Mouse (Mus musculus): ENCODE measurements around the gene Mrpl53. TPM values are rescaled to one million over a fixed set of nuclear protein-coding genes. Genes with fewer than 3 reads are reported as not detected.

The Mrpl53 gene
- polyA plus RNA-seq, 1 experiment: 35.0 TPM

GRCm38 (mm10) chr6:83120930-83121862 lies 12.4 kb downstream of the Mrpl53 start, which contains the start of gene Wbp1:
TSS of gene Wbp1 (minus strand) at chr6:83121559.
- Histone ChIP-seq H3K27me3 (ENCODE audit: control insufficient read depth, insufficient read depth, low read length) (no peaks in the 10 kb centered on the region), H3K4me3 (ENCODE audit: extremely low read depth, insufficient read depth, insufficient read length) (peak within 1 kb of the TSS; percentile 83), H3K27ac (ENCODE audit: insufficient read depth, low read length) (peak within 1 kb of the TSS; percentile 79), H3K4me1 (ENCODE audit: control insufficient read depth, insufficient read depth, insufficient read length) (peaks cover 26% of the 10 kb centered on the region), H3K36me3 (ENCODE audit: control insufficient read depth, insufficient read depth, low read length) (peaks cover 2% of the 10 kb centered on the region)
- DNase-seq (ENCODE audit: low read depth in 1 of 2, low spot score in 2 of 2): peak; percentile 93 to 98
- under 1% methylated on average over 38 of the region's 38 CpGs for WGBS
- TF ChIP-seq POLR2A (IDR thresholded peaks at IDR 0.05; ENCODE audit: low read depth, low read length) (peak; percentile 64), CTCF (IDR thresholded peaks at IDR 0.05; ENCODE audit: extremely low read depth, insufficient read depth, insufficient read length, insufficient replicate concordance) (no peak)

GRCm38 (mm10) chr6:83121863-83122710 lies 13.2 kb downstream of the Mrpl53 start:
- peak overlapping the region; percentile 74 for H3K27ac ChIP-seq (ENCODE audit: insufficient read depth, low read length)
- 4% methylated on average over 52 of the region's 52 CpGs for WGBS
- no peak for DNase-seq (ENCODE audit: low read depth in 1 of 2, low spot score in 2 of 2)
- TF ChIP-seq CTCF (IDR thresholded peaks at IDR 0.05; ENCODE audit: extremely low read depth, insufficient read depth, insufficient read length, insufficient replicate concordance): no peak
- TF ChIP-seq POLR2A (IDR thresholded peaks at IDR 0.05; ENCODE audit: low read depth, low read length): no peak
- H3K4me1 ChIP-seq (ENCODE audit: control insufficient read depth, insufficient read depth, insufficient read length): peaks cover 26% of the 10 kb centered on the region
- H3K27me3 ChIP-seq (ENCODE audit: control insufficient read depth, insufficient read depth, low read length): no peaks in the 10 kb centered on the region
- H3K36me3 ChIP-seq (ENCODE audit: control insufficient read depth, insufficient read depth, low read length): peaks cover 1% of the 10 kb centered on the region
- peak overlapping the region; percentile 65 for H3K4me3 ChIP-seq (ENCODE audit: extremely low read depth, insufficient read depth, insufficient read length)

GRCm38 (mm10) chr6:83122961-83123360 lies 14.1 kb downstream of the Mrpl53 start:
- Histone ChIP-seq H3K36me3 (ENCODE audit: control insufficient read depth, insufficient read depth, low read length) (no peaks in the 10 kb centered on the region; the same call in 1 of the 2 replicates), H3K27ac (ENCODE audit: insufficient read depth, low read length) (no peak overlapping the region), H3K4me1 (ENCODE audit: control insufficient read depth, insufficient read depth, insufficient read length) (peaks cover 26% of the 10 kb centered on the region), H3K4me3 (ENCODE audit: extremely low read depth, insufficient read depth, insufficient read length) (no peak overlapping the region), H3K27me3 (ENCODE audit: control insufficient read depth, insufficient read depth, low read length) (no peaks in the 10 kb centered on the region)
- 92% methylated on average over 5 of the region's 5 CpGs for WGBS
- no peak for DNase-seq (ENCODE audit: low read depth in 1 of 2, low spot score in 2 of 2)
- TF ChIP-seq POLR2A (IDR thresholded peaks at IDR 0.05; ENCODE audit: low read depth, low read length): no peak
- no peak for TF ChIP-seq CTCF (IDR thresholded peaks at IDR 0.05; ENCODE audit: extremely low read depth, insufficient read depth, insufficient read length, insufficient replicate concordance)

GRCm38 (mm10) chr6:83124851-83125312 lies 16.0 kb downstream of the Mrpl53 start:
- under 1% methylated on average over 30 of the region's 30 CpGs for WGBS

GRCm38 (mm10) chr6:83125331-83125730 lies 16.5 kb downstream of the Mrpl53 start, which contains the start of gene Ino80b:
TSS of gene Ino80b (minus strand) at chr6:83125431.
- DNase-seq (ENCODE audit: low read depth in 1 of 2, low spot score in 2 of 2): no peak
- Histone ChIP-seq H3K27me3 (ENCODE audit: control insufficient read depth, insufficient read depth, low read length) (no peaks in the 10 kb centered on the region), H3K4me3 (ENCODE audit: extremely low read depth, insufficient read depth, insufficient read length) (peak within 1 kb of the TSS; percentile 88), H3K36me3 (ENCODE audit: control insufficient read depth, insufficient read depth, low read length) (no peaks in the 10 kb centered on the region), H3K27ac (ENCODE audit: insufficient read depth, low read length) (peak within 1 kb of the TSS; percentile 69), H3K4me1 (ENCODE audit: control insufficient read depth, insufficient read depth, insufficient read length) (peaks cover 17% of the 10 kb centered on the region)
- WGBS: 36% methylated on average over 5 of the region's 5 CpGs
- no peak for TF ChIP-seq CTCF (IDR thresholded peaks at IDR 0.05; ENCODE audit: extremely low read depth, insufficient read depth, insufficient read length, insufficient replicate concordance)
- no peak for TF ChIP-seq POLR2A (IDR thresholded peaks at IDR 0.05; ENCODE audit: low read depth, low read length)

More at GRCm38 (mm10) chr6:83124851-83125312, 16.0 kb downstream of the Mrpl53 start:
- TF ChIP-seq POLR2A (IDR thresholded peaks at IDR 0.05; ENCODE audit: low read depth, low read length) (peak; percentile 26; the same call in 1 of the 2 replicates), CTCF (IDR thresholded peaks at IDR 0.05; ENCODE audit: extremely low read depth, insufficient read depth, insufficient read length, insufficient replicate concordance) (no peak)
- Histone ChIP-seq H3K4me3 (ENCODE audit: extremely low read depth, insufficient read depth, insufficient read length) (peak overlapping the region; percentile 88), H3K27ac (ENCODE audit: insufficient read depth, low read length) (peak overlapping the region; percentile 69), H3K4me1 (ENCODE audit: control insufficient read depth, insufficient read depth, insufficient read length) (peaks cover 20% of the 10 kb centered on the region), H3K27me3 (ENCODE audit: control insufficient read depth, insufficient read depth, low read length) (no peaks in the 10 kb centered on the region), H3K36me3 (ENCODE audit: control insufficient read depth, insufficient read depth, low read length) (no peaks in the 10 kb centered on the region)
- DNase-seq (ENCODE audit: low read depth in 1 of 2, low spot score in 2 of 2): peak; percentile 85 to 94

GRCm38 (mm10) chr6:83127419-83127818 lies 18.6 kb downstream of the Mrpl53 start:
- Histone ChIP-seq H3K4me1 (ENCODE audit: control insufficient read depth, insufficient read depth, insufficient read length) (peaks cover 9% of the 10 kb centered on the region; the same call in 1 of the 2 replicates), H3K36me3 (ENCODE audit: control insufficient read depth, insufficient read depth, low read length) (no peaks in the 10 kb centered on the region), H3K27me3 (ENCODE audit: control insufficient read depth, insufficient read depth, low read length) (0 out of 2 replicates have a peak, but pooled peaks cover 1% of the 10 kb centered on the region), H3K27ac (ENCODE audit: insufficient read depth, low read length) (no peak overlapping the region), H3K4me3 (ENCODE audit: extremely low read depth, insufficient read depth, insufficient read length) (no peak overlapping the region)
- no peak for DNase-seq (ENCODE audit: low read depth in 1 of 2, low spot score in 2 of 2)
- TF ChIP-seq CTCF (IDR thresholded peaks at IDR 0.05; ENCODE audit: extremely low read depth, insufficient read depth, insufficient read length, insufficient replicate concordance) (no peak), POLR2A (IDR thresholded peaks at IDR 0.05; ENCODE audit: low read depth, low read length) (no peak)
- WGBS: 95% methylated on average over 5 of the region's 5 CpGs

Measured in spleen, adult 2 months (tissue).